Mouse (Mus musculus) cerebellum, adult 2 months (tissue): ENCODE data around the gene Abca2. TPM values are rescaled to one million over a fixed set of nuclear protein-coding genes. Genes with fewer than 3 reads are reported as not detected.

ENCODE experiments used
- DNase-seq, 2 experiments: peaks; one replicate each; pipeline ENCODE4 v3.0.0; 2021
- H3K27ac ChIP-seq: fragments of 200-500 bp; 2 replicates; pipeline ENCODE4 v1.5.1; 2012; ENCODE audit warnings: low read length, control low read depth, inconsistent platforms; ENCODE audit not compliant: insufficient read depth
- H3K27me3 ChIP-seq: fragments of 200-500 bp; 2 replicates; pipeline ENCODE4 v1.6.1; 2012; ENCODE audit warnings: inconsistent platforms, mild to moderate bottlenecking, low read length, moderate library complexity; ENCODE audit not compliant: control insufficient read depth, insufficient read depth
- H3K4me1 ChIP-seq: fragments of 200-500 bp; 2 replicates; pipeline ENCODE4 v1.6.1; 2011; ENCODE audit warnings: low read length; ENCODE audit not compliant: control insufficient read depth, insufficient read depth
- H3K4me3 ChIP-seq: fragments of 200-500 bp; replicated peaks from 2 replicates; pipeline ENCODE3; 2011; ENCODE audit warnings: mild to moderate bottlenecking, low read depth, low read length, control low read depth; ENCODE audit not compliant: insufficient read depth
- CTCF ChIP-seq: fragments of 200-500 bp; IDR thresholded peaks from 2 replicates; pipeline ENCODE4 v1.5.1; 2011; ENCODE audit warnings: low read depth, mild to moderate bottlenecking, control low read depth, low read length, moderate library complexity, borderline replicate concordance; ENCODE audit not compliant: insufficient read depth
- POLR2A ChIP-seq: fragments of 200-500 bp; IDR thresholded peaks from 2 replicates; pipeline ENCODE4 v1.6.1; 2011; ENCODE audit warnings: low read length, control low read depth, borderline replicate concordance; ENCODE audit not compliant: insufficient read depth
- WGBS: fragments of 180-500 bp; shearing (Covaris S2); methylation state at CpG from one replicate; pipeline ENCODE4 v1.1.7; 2018; 5-methylcytosine and 5-hydroxymethylcytosine counted together
- polyA plus RNA-seq: library from polyadenylated mRNA; depleted of rRNA; stranded (reverse); fragments of >200 nt; gene quantifications from 2 replicates; pipeline ENCODE4 v1.2.3, GENCODE M21; 2012; rRNA removed

Abca2 gene
- polyA plus RNA-seq, 1 experiment: 285 TPM

DNA sequence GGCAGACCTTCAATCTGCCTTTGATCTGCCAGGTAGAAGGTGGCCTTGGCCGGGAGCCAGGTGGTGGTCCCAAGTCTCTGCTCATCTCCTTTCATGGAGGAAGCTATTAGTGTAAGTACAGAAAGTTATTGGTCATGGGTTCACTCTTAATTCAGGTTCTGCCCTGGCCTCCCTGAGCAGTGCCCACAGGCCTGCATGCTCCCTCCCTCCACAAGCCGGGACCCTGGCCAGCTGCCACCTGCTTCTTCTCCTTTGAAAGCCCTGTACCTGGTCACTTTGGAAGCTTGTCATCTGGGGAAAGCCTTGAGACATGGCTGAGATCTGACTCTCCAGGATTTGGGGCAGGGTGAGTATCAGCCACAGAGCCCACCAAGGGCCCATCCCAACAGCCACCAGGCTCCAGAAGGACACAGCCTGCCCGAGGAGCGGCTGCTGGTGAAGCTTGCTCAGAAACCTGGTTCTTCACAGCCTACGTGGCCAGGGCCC, 65.0 kb downstream of the Abca2 start, which contains the start of gene Lcn12:
Gene Lcn12, minus strand, starts transcription at position 436 of the 486 bp plus-strand sequence.
- WGBS: 32% methylated on average over 5 of the region's 5 CpGs
- Histone ChIP-seq H3K27ac (0 out of 2 replicates have a peak within 1 kb of the TSS, but pooled peaks have one; percentile 4), H3K4me3 (no peak within 1 kb of the TSS), H3K27me3 (no peaks in the 10 kb centered on the region), H3K4me1 (peaks cover 34% of the 10 kb centered on the region)
- TF ChIP-seq CTCF (no peak), POLR2A (no peak)
- peak; percentile 81 to 82 for DNase-seq

DNA sequence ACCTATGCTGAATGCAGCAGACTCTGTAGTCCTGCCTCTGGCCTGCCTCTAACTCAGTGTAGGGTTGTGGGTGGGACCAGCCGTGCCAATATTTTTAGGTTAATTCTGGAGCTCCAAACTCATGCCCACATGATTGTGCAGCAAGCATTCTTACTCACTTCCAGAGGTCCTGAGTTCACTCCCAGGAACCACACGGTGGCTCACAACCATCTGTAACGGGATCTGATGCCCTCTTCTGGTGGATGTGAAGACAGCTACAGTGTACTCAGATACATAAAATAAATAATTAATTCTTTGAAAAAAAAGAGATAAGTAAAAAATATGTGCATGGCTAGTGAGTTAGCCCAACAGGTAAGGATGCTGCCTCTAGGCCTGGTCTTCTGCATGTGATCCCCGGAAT, 68.0 kb downstream of the Abca2 start:
- peaks cover 22% of the 10 kb centered on the region for H3K4me1 ChIP-seq
- H3K4me3 ChIP-seq: no peak overlapping the region
- H3K27ac ChIP-seq: no peak overlapping the region
- 48% methylated on average over 4 of the region's 4 CpGs for WGBS
- no peak for TF ChIP-seq POLR2A
- TF ChIP-seq CTCF: peak; percentile 76
- peak; percentile 63 to 75 for DNase-seq
- no peaks in the 10 kb centered on the region for H3K27me3 ChIP-seq

Other genes with a start within 250 kb of the Abca2 start
- 7.7 and 9.4 TPM in 2 replicates for gene Nrarp, start 247.9 kb upstream of the Abca2 start, polyA plus RNA-seq
- gene Tor4a, start 231.8 kb upstream of the Abca2 start, polyA plus RNA-seq: 3.6 and 4.2 TPM in 2 replicates
- gene Nelfb, start 217.2 kb upstream of the Abca2 start, polyA plus RNA-seq: 69.4 and 84.5 TPM in 2 replicates
- gene Stpg3, start 214.1 kb upstream of the Abca2 start, polyA plus RNA-seq: not detected in 2 replicates
- 0.10 and 0.11 TPM in 2 replicates for gene Fam166a, start 210.0 kb upstream of the Abca2 start, polyA plus RNA-seq
- 647 and 663 TPM in 2 replicates for gene Tubb4b, start 204.0 kb upstream of the Abca2 start, polyA plus RNA-seq
- gene Slc34a3, start 194.3 kb upstream of the Abca2 start, polyA plus RNA-seq: 0.73 and 0.92 TPM in 2 replicates
- gene Rnf224, start 191.9 kb upstream of the Abca2 start, polyA plus RNA-seq: not detected in 2 replicates
- 423 and 427 TPM in 2 replicates for gene Rnf208, start 186.4 kb upstream of the Abca2 start, polyA plus RNA-seq
- gene Cysrt1, start 186.3 kb upstream of the Abca2 start, polyA plus RNA-seq: 0.76 and 0.80 TPM in 2 replicates
- 12.5 and 14.1 TPM in 2 replicates for gene AL732309.1, start 181.8 kb upstream of the Abca2 start, polyA plus RNA-seq
- 31.9 and 33.4 TPM in 2 replicates for gene Tmem203, start 173.3 kb upstream of the Abca2 start, polyA plus RNA-seq
- gene Tprn, start 166.1 kb upstream of the Abca2 start, polyA plus RNA-seq: 91.0 and 96.9 TPM in 2 replicates
- 74.5 and 75.9 TPM in 2 replicates for gene Ssna1, start 156.3 kb upstream of the Abca2 start, polyA plus RNA-seq
- gene Anapc2, start 156.2 kb upstream of the Abca2 start, polyA plus RNA-seq: 103 TPM in 2 replicates
- gene Tmem210, start 140.6 kb upstream of the Abca2 start, polyA plus RNA-seq: not detected in 2 replicates
- gene Lrrc26, start 138.8 kb upstream of the Abca2 start, polyA plus RNA-seq: 0.20 and 0.21 TPM in 2 replicates
- gene Grin1, start 109.5 kb upstream of the Abca2 start, polyA plus RNA-seq: 282 and 290 TPM in 2 replicates
- gene Man1b1, start 96.4 kb upstream of the Abca2 start, polyA plus RNA-seq: 33.2 and 34.1 TPM in 2 replicates
- gene Dpp7, start 72.3 kb upstream of the Abca2 start, polyA plus RNA-seq: 63.1 and 71.2 TPM in 2 replicates
- gene Uap1l1, start 63.0 kb upstream of the Abca2 start, polyA plus RNA-seq: 19.0 and 22.1 TPM in 2 replicates
- 4.4 and 4.7 TPM in 2 replicates for gene Sapcd2, start 56.4 kb upstream of the Abca2 start, polyA plus RNA-seq
- 12.3 and 12.5 TPM in 2 replicates for gene Entpd2, start 32.8 kb upstream of the Abca2 start, polyA plus RNA-seq
- 502 and 505 TPM in 2 replicates for gene Npdc1, start 29.4 kb upstream of the Abca2 start, polyA plus RNA-seq
- 0.51 and 0.71 TPM in 2 replicates for gene Fut7, start 5.4 kb upstream of the Abca2 start, polyA plus RNA-seq
- gene Clic3, start 28.1 kb downstream of the Abca2 start, polyA plus RNA-seq: 0.84 and 2.8 TPM in 2 replicates
- gene Paxx, start 32.4 kb downstream of the Abca2 start, polyA plus RNA-seq: 196 and 230 TPM in 2 replicates
- gene Ptgds, start 41.3 kb downstream of the Abca2 start, polyA plus RNA-seq: 2,130 and 2,485 TPM in 2 replicates
- not detected in 2 replicates for gene Lcn12, start 65.2 kb downstream of the Abca2 start, polyA plus RNA-seq
- 54.7 and 59.4 TPM in 2 replicates for gene Fbxw5, start 72.0 kb downstream of the Abca2 start, polyA plus RNA-seq
- 3.6 and 4.2 TPM in 2 replicates for gene C8g, start 73.0 kb downstream of the Abca2 start, polyA plus RNA-seq
- 12.3 and 12.5 TPM in 2 replicates for gene Traf2, start 118.2 kb downstream of the Abca2 start, polyA plus RNA-seq
- 345 and 350 TPM in 2 replicates for gene Edf1, start 129.1 kb downstream of the Abca2 start, polyA plus RNA-seq
- gene Mamdc4, start 146.1 kb downstream of the Abca2 start, polyA plus RNA-seq: 3.0 and 4.4 TPM in 2 replicates
- 176 and 186 TPM in 2 replicates for gene Phpt1, start 146.5 kb downstream of the Abca2 start, polyA plus RNA-seq
- gene Ajm1, start 153.1 kb downstream of the Abca2 start, polyA plus RNA-seq: 257 and 312 TPM in 2 replicates
- 161 and 172 TPM in 2 replicates for gene Rabl6, start 179.8 kb downstream of the Abca2 start, polyA plus RNA-seq
- 0.05 TPM in 1 of 2 replicates, not detected in the other for gene Ccdc183, start 189.0 kb downstream of the Abca2 start, polyA plus RNA-seq
- 79.7 and 85.7 TPM in 2 replicates for gene Tmem141, start 193.3 kb downstream of the Abca2 start, polyA plus RNA-seq
- gene Fcna, start 199.3 kb downstream of the Abca2 start, polyA plus RNA-seq: 0.31 and 0.35 TPM in 2 replicates
- not detected in 2 replicates for gene Lcn8, start 224.4 kb downstream of the Abca2 start, polyA plus RNA-seq
- not detected in 2 replicates for gene Lcn5, start 229.2 kb downstream of the Abca2 start, polyA plus RNA-seq
- not detected in 2 replicates for gene Lcn6, start 248.1 kb downstream of the Abca2 start, polyA plus RNA-seq